Mouse (Mus musculus): Measurements from ENCODE around the gene Nudt15.

GRCm38 (mm10) chr14:73507200-73507599, 40.8 kb downstream of the Nudt15 start:
- TF ChIP-seq CTCF (IDR thresholded peaks at IDR 0.05; ENCODE audit: low read depth, low read length) (no peak), POLR2A (IDR thresholded peaks at IDR 0.05; ENCODE audit: extremely low read depth, insufficient read depth, low read length) (no peak)
